Mouse (Mus musculus) cerebellum, adult 2 months (tissue): ENCODE results near the gene Cdc37.

ENCODE experiments used
- CTCF ChIP-seq: fragments of 200-500 bp; IDR thresholded peaks from 2 replicates; pipeline ENCODE4 v1.5.1; 2011; ENCODE audit warnings: low read depth, mild to moderate bottlenecking, control low read depth, low read length, moderate library complexity, borderline replicate concordance; ENCODE audit not compliant: insufficient read depth
- POLR2A ChIP-seq: fragments of 200-500 bp; IDR thresholded peaks from 2 replicates; pipeline ENCODE4 v1.6.1; 2011; ENCODE audit warnings: low read length, control low read depth, borderline replicate concordance; ENCODE audit not compliant: insufficient read depth

- TF ChIP-seq CTCF (no peak), POLR2A (no peak)
Observed at GRCm38 (mm10) chr9:21165041-21165951, 15.5 kb upstream of the Cdc37 start, which contains the start of gene Pde4a.
